Mouse (Mus musculus) frontal cortex, adult 2 months (tissue): ENCODE results near the gene Mapk7. TPM values are rescaled to one million over a fixed set of nuclear protein-coding genes. Genes with fewer than 3 reads are reported as not detected.

Experiments
- DNase-seq, 2 experiments: peaks; one replicate each; pipeline ENCODE4 v3.0.0; 2022; ENCODE audit warnings: low spot score in 1 of 2; ENCODE audit errors: extremely low spot score in 1 of 2
- polyA plus RNA-seq: library from polyadenylated mRNA; depleted of rRNA; stranded (reverse); fragments of >200 nt; gene quantifications from 2 replicates; pipeline ENCODE4 v1.2.3, GENCODE M21; 2012; rRNA removed

The Mapk7 gene
- polyA plus RNA-seq, 1 experiment = 35.2 TPM

DNA sequence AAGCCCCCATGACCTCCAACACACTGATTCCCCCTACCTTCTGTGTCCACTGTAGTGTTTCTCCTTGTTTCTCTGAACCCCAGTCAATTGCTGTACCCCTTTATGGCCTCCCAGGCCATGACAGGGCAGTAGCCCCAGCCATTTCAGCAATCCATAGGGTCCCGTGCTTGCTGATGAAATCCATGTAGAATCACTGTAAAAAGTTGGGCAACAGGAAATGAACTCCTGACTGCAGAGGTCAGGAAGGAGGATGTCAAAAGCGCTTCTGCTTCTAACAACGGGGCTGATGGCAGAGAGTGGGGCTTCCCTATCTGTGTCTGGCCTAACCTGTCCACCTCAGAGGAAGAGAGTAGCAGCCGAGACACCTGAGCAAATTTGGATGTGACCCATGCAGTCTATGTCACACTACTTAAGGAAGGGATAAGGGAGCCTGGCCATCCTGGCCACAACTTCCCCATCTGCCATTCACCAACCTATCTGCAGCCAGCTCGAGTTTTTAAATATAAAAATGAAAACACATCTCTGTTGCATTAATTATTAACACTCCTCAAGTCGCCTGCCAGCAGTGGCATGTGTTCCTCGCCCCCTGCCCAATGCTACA, 24.8 kb downstream of the Mapk7 start:
- DNase-seq = no peak

DNA sequence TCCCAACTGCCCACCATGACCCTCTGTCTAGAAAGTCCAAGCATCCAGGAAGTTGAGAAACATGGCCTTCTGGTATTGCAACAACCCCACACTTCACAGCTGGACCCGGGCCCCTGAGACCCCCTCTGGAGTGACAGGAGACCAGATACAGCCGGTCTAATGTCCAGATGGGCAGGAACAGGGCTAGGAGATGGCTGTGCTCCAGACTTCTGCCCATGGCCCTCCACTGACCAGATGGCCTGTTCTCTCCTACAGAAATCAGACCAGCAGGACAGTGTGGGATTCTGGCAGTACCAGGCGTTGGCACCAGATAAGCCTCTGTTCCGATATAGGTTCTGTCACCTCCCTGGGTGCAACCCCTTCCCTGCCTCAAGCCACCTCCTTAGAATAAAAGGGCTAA, 25.7 kb downstream of the Mapk7 start:
- DNase-seq = no peak

DNA sequence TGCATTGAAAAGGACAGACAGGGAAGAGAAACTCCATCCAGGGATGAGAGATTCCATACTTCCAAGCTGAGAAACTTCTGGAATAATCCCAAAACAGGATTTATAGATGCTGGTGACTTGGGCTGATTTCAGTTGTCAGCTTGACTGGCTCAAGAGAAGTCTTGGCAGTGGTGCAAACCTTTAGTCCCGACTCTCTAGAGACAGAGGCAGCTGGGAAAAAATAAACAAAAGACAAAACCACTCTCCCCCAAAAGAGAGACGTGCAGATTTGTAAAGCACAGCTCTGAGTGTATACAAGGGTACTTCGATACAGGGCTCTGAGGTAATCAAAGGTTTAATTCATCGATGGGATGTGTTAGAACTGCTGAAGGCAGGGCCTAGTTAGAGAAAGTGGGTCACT, 28.8 kb downstream of the Mapk7 start:
- no peak for DNase-seq

DNA sequence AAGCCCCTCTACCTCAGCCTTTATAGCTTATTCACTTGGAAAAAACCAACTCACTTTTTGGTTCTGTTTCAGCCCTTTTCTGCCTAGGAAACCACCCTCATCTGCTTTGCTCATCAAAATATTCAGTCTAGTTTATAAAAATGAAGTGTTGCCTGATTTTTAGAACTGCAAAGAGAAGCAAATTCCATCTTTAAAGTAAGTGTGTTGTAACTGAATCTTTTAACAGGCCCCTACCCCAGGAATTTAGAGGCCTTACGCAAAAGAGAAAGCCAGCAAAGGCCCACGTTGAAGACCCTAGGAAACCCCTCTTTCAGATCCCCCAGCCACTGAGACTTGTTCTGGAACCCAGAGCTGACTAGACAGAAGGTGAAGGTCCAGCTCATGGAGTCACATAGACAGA, 30.1 kb downstream of the Mapk7 start:
- DNase-seq = no peak

DNA sequence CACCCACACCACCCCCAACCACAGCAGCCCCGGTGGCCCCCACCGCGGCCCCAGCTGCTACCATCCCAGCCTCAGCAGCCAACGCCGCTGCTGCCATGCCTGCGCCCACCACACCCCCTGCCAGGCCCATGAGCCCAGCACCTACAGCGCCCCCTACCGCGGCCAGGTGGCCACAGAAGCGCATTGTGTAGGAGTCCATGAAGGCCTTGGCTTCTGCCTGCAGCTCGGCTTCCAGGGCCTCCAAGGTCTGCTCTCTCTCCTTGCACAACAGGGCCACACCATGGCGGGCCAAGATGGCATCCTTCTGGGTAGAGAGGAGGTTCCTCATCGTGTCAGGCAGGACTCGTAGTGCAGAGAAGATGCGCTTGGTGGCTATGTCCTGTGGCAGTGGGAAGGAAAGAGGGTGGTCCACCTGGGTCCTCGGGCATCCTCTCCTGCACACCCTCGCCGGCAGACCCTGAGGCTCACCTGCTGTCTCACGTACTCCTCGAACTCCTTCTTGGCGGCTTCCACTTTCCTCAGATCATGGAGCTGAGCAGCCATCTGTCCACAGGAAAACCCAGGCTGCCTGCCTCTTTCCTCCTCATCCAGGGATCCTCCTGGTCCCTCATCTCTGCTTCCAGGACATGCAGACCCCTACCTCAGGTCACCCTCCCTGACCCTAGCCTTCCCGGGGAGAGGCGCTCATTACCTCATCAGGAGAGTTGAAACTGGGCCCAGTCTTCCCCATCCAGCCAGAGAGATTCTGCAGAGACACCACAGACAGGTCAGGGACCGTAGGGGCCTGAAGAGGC, 44.5 kb downstream of the Mapk7 start:
- DNase-seq = peak in 1 of 2 experiments; percentile 51

DNA sequence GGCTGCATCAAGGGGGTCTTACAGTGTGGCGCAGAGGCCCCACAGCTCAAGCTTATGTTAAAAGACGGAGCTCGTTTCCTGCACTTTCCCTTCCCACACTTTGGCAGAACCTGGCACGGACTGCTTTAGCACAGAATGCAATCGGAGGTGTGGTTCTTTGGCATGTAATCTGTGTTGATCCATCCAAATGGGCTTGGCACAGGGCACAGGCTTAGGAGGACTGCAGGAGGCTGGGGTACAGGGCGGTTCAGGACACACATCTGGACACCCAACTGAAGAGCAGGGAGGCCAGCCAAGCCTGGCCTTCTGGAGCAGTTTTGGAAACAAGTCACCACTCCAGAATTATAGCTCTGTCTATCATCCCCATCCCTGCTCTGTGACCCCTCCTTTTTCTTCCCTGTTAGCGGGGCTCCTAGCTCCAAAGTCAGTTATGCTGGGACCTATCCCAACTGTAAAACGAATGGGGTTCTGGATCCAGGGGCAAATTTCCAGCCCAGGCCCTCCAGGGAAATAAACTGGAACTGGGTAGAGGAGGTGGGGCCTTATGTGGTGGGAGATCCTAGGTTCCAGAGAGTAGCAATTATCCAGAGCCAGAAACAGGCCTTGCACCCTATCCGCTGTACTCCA, 45.5 kb downstream of the Mapk7 start:
- DNase-seq = peak in 1 of 2 experiments; percentile 62

DNA sequence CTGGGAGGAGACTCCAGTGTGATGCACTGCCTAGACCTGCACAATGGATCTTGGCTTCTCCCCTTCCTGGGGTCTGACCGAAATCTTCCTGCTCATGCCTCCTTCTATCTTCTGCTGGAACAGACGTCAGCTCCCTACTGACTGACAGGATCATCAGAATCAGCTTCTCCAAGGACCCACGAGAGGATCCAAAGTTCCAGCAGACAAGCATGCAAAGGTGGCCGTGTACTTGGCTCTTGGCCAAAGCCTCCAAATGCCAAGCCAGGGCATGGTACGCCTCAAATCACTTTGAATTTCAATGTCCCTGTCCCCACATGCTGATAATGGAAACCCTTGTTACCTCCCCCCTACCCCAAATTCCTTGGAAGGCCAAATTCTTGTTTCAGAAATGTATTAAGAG, 46.2 kb downstream of the Mapk7 start:
- no peak for DNase-seq

DNA sequence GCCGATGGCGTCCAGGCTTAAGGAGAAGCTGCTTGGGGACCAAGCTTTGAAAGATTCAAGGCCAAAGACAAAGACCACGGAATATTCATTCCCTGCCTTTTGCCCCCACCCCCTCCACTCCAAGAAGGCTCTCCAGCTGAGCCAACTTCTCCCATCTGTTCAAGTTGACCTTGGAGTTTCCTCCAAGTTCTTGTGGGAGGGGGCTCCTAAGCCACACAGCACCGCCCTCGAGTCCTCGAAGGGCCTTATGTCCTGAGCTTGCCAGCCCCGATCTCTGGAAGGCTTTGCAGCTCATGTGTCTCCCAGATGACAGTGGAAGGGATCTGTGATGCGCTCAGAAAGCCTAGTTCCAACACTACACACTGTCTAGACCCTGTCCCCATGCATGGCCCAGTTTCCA, 46.9 kb downstream of the Mapk7 start:
- DNase-seq = no peak

DNA sequence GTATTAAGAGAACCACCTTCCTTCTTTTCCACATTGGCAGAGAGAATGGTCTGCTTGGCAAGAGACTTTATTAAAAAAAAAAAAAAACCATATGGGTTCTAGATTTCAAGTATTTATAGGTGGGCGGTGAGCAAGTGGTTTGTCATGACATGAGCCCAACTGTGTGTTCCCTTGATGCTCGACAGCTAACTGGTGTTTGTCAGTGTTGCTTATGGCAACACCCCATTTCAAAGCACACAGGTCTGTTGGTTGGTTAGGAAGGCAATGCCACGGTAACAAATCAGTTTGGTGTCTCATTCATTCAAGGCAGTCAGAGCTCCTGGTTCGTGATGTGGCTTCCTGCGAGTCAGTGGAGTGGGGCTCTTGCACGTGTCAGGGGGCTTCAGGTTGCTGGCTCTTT, 50.4 kb downstream of the Mapk7 start:
- no peak for DNase-seq

DNA sequence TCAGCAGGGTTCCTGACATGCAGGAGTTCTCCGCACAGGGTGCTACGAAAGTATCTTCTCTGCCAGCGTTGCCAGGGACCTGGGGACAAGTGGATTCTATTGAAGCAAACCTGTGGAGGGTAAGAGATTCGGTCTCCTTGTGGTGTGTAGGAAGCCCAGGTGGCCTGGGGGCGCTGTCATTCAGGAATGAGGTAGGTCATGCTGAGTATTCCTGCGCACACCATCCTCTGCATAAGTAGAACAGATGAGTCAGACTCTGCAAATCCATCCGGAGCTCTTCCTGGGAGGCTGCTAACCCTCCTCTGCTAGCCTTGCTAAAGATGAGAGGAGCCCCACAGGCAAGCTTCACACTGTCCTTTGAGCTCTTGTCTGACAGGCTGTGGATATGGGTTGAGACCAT, 52.5 kb downstream of the Mapk7 start:
- DNase-seq = peak in 1 of 2 experiments; percentile 76

DNA sequence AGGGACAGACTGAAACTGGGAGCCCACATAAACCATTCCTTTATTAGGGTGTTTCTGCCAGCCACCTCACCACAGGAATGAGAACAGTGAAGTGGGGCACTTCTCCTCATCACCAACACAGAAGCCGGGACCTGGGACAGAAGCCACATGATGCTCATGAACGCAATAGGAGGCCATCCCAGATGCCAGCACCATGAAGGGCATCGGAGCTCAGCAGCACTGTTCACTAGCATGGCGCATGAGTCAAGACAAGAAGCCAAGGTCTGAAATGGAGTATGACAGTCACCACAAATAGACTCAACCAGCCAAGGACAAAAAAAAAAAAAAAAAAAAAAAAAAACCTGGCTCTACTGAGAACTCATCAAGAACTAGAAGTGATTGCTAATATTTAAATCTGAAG, 53.8 kb downstream of the Mapk7 start:
- DNase-seq = no peak

DNA sequence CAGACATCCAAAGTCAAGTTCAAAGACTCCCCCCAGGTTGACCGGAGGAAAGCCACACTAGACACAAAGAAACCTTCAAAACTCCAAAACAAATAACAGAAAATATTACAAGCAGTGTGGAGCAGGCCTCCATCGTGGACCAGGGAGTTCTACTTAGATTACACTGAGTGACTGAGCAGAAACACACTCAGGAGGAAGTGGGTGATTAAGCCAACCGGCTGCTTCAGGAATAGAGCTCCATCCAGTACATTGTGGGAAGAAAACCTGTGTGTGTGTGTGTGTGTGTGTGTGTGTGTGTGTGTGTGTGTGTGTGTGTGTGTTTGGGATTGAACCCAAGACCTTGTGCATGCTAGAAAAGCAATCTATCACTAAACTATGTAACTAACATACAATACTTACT, 55.0 kb downstream of the Mapk7 start:
- no peak for DNase-seq

Other genes starting within 250 kb of the Mapk7 start
- gene Aldh3a2, start 226.9 kb downstream of the Mapk7 start, polyA plus RNA-seq = 47.2 and 52.6 TPM in 2 replicates
- 0.14 and 0.27 TPM in 2 replicates for gene Slc47a2, start 151.5 kb downstream of the Mapk7 start, polyA plus RNA-seq
- gene Slc47a1, start 116.1 kb downstream of the Mapk7 start, polyA plus RNA-seq = 4.8 TPM in 2 replicates
- 317 and 322 TPM in 2 replicates for gene Rnf112, start 40.3 kb downstream of the Mapk7 start, polyA plus RNA-seq
- gene Mfap4, start 9.0 kb downstream of the Mapk7 start, polyA plus RNA-seq = 4.0 and 4.3 TPM in 2 replicates
- gene B9d1, start 10.7 kb upstream of the Mapk7 start, polyA plus RNA-seq = 46.8 and 50.6 TPM in 2 replicates
- gene Epn2, start 85.3 kb upstream of the Mapk7 start, polyA plus RNA-seq = 90.5 and 98.3 TPM in 2 replicates
- 6.6 and 7.2 TPM in 2 replicates for gene Grap, start 158.9 kb upstream of the Mapk7 start, polyA plus RNA-seq
- 0.06 and 0.13 TPM in 2 replicates for gene Fam83g, start 189.7 kb upstream of the Mapk7 start, polyA plus RNA-seq
- gene Slc5a10, start 226.4 kb upstream of the Mapk7 start, polyA plus RNA-seq = 0.04 and 0.13 TPM in 2 replicates